11 mouse cellular contexts compared by ENCODE assay signal in the genomic region with DNA sequence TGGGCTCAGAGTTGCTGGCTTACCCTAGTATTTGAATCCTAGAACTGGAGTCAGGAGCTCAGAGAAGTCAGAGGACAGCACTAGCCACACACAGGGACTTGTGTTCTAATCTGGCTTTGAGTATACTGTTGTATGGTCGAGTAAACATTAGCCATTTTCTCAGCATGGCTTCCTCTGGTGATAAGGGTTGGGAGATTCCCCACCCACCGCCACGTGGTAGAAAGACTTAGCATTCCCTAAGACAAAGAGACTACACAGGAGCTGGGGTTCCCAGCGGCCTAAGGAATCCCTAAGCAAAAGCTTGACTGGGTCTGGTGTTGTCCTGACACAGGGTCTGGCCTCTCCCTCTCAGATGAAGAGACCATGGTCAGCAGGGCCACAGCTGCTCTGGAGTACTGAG. TPM values are rescaled to one million over a fixed set of nuclear protein-coding genes. Genes with fewer than 3 reads are reported as not detected.
DNase-seq lines count a peak whose midpoint lies in the region; ATAC-seq and TF ChIP-seq lines count a peak whose summit lies in the region.
"Had no signal": no experiment of that assay in that cellular context is flagged by ENCODE, and none has a peak within 500 bp of the region (broad histone marks: within the 10 kb centered on the region; RNA-seq: fewer than 3 reads in every experiment).

No protein-coding gene starts in this region.

- peaks cover 43% of the 10 kb centered on the region for H3K4me1 ChIP-seq in heart, adult 2 months (ENCODE audit: control insufficient read depth, insufficient read depth, low read length)
- H3K4me1 ChIP-seq in embryonic facial prominence, embryonic 13.5 days: peaks cover 17% of the 10 kb centered on the region; the same call in 1 of the 2 replicates
- H3K4me1 ChIP-seq in liver, embryonic 15.5 days (replicated peaks): peaks cover 61% of the 10 kb centered on the region

- no peaks in the 10 kb centered on the region for H3K27me3 ChIP-seq in heart, adult 2 months (ENCODE audit: control insufficient read depth, insufficient read depth, low read length)
- H3K27me3 ChIP-seq in embryonic facial prominence, embryonic 13.5 days: no peaks in the 10 kb centered on the region
- H3K27me3 ChIP-seq in liver, embryonic 15.5 days: no peaks in the 10 kb centered on the region

- 0 out of 2 replicates have a peak, but pooled peaks have one; percentile 7 for TF ChIP-seq EP300 in heart, adult 2 months (IDR thresholded peaks at IDR 0.05; ENCODE audit: insufficient read depth, low read depth, low read length)

- peak overlapping the region; percentile 13; the same call in 1 of the 2 replicates for H3K4me3 ChIP-seq in heart, adult 2 months
- H3K4me3 ChIP-seq in left cerebral cortex, adult 2 months: no peak overlapping the region
- H3K4me3 ChIP-seq in embryonic facial prominence, embryonic 13.5 days: no peak overlapping the region
- peak overlapping the region; percentile 22 for H3K4me3 ChIP-seq in liver, embryonic 15.5 days (replicated peaks)
- H3K4me3 ChIP-seq: limb, embryonic 12.5 days had no signal

- H3K9ac ChIP-seq in heart, adult 2 months (ENCODE audit: low read depth, low read length): no peak overlapping the region
- no peak overlapping the region for H3K9ac ChIP-seq in embryonic facial prominence, embryonic 13.5 days
- H3K9ac ChIP-seq in liver, embryonic 15.5 days: peak overlapping the region; percentile 35; the same call in 1 of the 2 replicates
- H3K9ac ChIP-seq: limb, embryonic 12.5 days had no signal

- no peaks in the 10 kb centered on the region for H3K79me2 ChIP-seq in heart, adult 2 months (replicated peaks; ENCODE audit: control insufficient read depth, insufficient read depth, low read length)

- ATAC-seq in embryonic facial prominence, embryonic 13.5 days (ENCODE audit: insufficient number of reproducible peaks, insufficient read depth, low FRiP score, low TSS enrichment, low read depth): no peak
- ATAC-seq in liver, embryonic 15.5 days (ENCODE audit: insufficient read depth): no peak

- 43% methylated on average over 4 of the region's 4 CpGs for WGBS in heart, adult 2 months
- WGBS in embryonic facial prominence, embryonic 13.5 days: 59% methylated on average over 4 of the region's 4 CpGs
- WGBS in liver, embryonic 15.5 days (ENCODE audit: insufficient replicate concordance): 21% methylated on average over 4 of the region's 4 CpGs

- intact Hi-C loops in heart, adult 2 months (cut with DNase I): no loop called here
- intact Hi-C loops in heart, postnatal 25 days (cut with DNase I): no loop called here
- intact Hi-C loops in left cerebral cortex, adult 2 months (cut with DNase I): no loop called here

- peak overlapping the region; percentile 92 for H3K27ac ChIP-seq in heart, adult 2 months
- peak overlapping the region; percentile 8; the same call in 1 of the 2 replicates for H3K27ac ChIP-seq in left cerebral cortex, adult 2 months
- peak overlapping the region; percentile 16; the same call in 1 of the 2 replicates for H3K27ac ChIP-seq in embryonic facial prominence, embryonic 13.5 days
- peak overlapping the region; percentile 68; the same call in 1 of the 2 replicates for H3K27ac ChIP-seq in liver, embryonic 15.5 days (replicated peaks)
- H3K27ac ChIP-seq: limb, embryonic 12.5 days had no signal

- no peaks in the 10 kb centered on the region for H3K36me3 ChIP-seq in heart, adult 2 months (ENCODE audit: control insufficient read depth, insufficient read depth, low read length)
- no peaks in the 10 kb centered on the region for H3K36me3 ChIP-seq in embryonic facial prominence, embryonic 13.5 days
- H3K36me3 ChIP-seq in liver, embryonic 15.5 days (replicated peaks): no peaks in the 10 kb centered on the region
- H3K36me3 ChIP-seq: limb, embryonic 12.5 days had no signal

- peak; percentile 49; the same call in 1 of the 2 replicates for TF ChIP-seq POLR2A in heart, adult 2 months (IDR thresholded peaks at IDR 0.05; ENCODE audit: insufficient read depth, low read depth, low read length)

- DNase-seq in heart, adult 2 months: no peak
- no peak for DNase-seq in heart, postnatal 25 days (ENCODE audit: low spot score)
- no peak for DNase-seq in left cerebral cortex, adult 2 months (ENCODE audit: extremely low spot score in 1 of 2, low spot score in 2 of 2)
- DNase-seq in left cerebral cortex, adult 11 months (ENCODE audit: low spot score): no peak
- no peak for DNase-seq in urinary bladder, postnatal 25 days (ENCODE audit: low spot score)
- DNase-seq in thymus, postnatal 25 days: no peak
- DNase-seq: B cell, adult 2 months had no signal

- H3K4me2 ChIP-seq in embryonic facial prominence, embryonic 13.5 days: no peak overlapping the region
- peak overlapping the region; percentile 55 for H3K4me2 ChIP-seq in liver, embryonic 15.5 days
- H3K4me2 ChIP-seq: limb, embryonic 12.5 days had no signal

- no peak for TF ChIP-seq CTCF in heart, adult 2 months (IDR thresholded peaks at IDR 0.05)
- no peak for TF ChIP-seq CTCF in left cerebral cortex, adult 2 months (IDR thresholded peaks at IDR 0.05)

- H3K9me3 ChIP-seq in embryonic facial prominence, embryonic 13.5 days: no peaks in the 10 kb centered on the region
- no peaks in the 10 kb centered on the region for H3K9me3 ChIP-seq in liver, embryonic 15.5 days (replicated peaks)
- H3K9me3 ChIP-seq: limb, embryonic 12.5 days had no signal

RNA-seq across cellular contexts. Expression of gene Egfl7, which starts 3.4 kb away (rescaled TPM):
- total RNA-seq in heart, adult 2 months (2021): 100 to 1,000 TPM; 102 to 111 TPM
- polyA plus RNA-seq in heart, adult 2 months (2012; rRNA removed): 499 and 610 TPM in 2 replicates
- total RNA-seq in heart, postnatal 25 days (2021): 100 to 1,000 TPM; 149 to 179 TPM
- total RNA-seq in left cerebral cortex, adult 2 months (2021): 10 to 100 TPM; 62.4 to 67.4 TPM
- polyA plus RNA-seq in embryonic facial prominence, embryonic 13.5 days (2015; fragmentation: Nextera tagmentation; extraction: Ambion mirVana): 88.5 and 92.7 TPM in 2 replicates
- 55.1 and 64.6 TPM in 2 replicates for polyA plus RNA-seq in liver, embryonic 15.5 days (2015; fragmentation: Nextera tagmentation; extraction: Ambion mirVana)

RNA-seq across cellular contexts. Expression of gene Gm20532, which starts 10.0 kb away (rescaled TPM):
- not detected for total RNA-seq in heart, adult 2 months (2021)
- polyA plus RNA-seq in heart, adult 2 months (2012; rRNA removed): not detected in 2 replicates
- not detected for total RNA-seq in heart, postnatal 25 days (2021)
- total RNA-seq in left cerebral cortex, adult 2 months (2021): not detected
- polyA plus RNA-seq in embryonic facial prominence, embryonic 13.5 days (2015; fragmentation: Nextera tagmentation; extraction: Ambion mirVana): not detected in 2 replicates
- not detected in 2 replicates for polyA plus RNA-seq in liver, embryonic 15.5 days (2015; fragmentation: Nextera tagmentation; extraction: Ambion mirVana)
- polyA plus RNA-seq: stomach, embryonic 14.5 days had no signal

RNA-seq across cellular contexts. Expression of gene Agpat2, which starts 27.8 kb away (rescaled TPM):
- total RNA-seq in heart, adult 2 months (2021): 10 to 100 TPM; 52.8 to 59.2 TPM
- 117 and 142 TPM in 2 replicates for polyA plus RNA-seq in heart, adult 2 months (2012; rRNA removed)
- 10 to 100 TPM; 49.7 to 51.6 TPM for total RNA-seq in heart, postnatal 25 days (2021)
- total RNA-seq in left cerebral cortex, adult 2 months (2021): 1 to 10 TPM; 1.3 to 1.8 TPM
- 23.4 and 25.2 TPM in 2 replicates for polyA plus RNA-seq in embryonic facial prominence, embryonic 13.5 days (2015; fragmentation: Nextera tagmentation; extraction: Ambion mirVana)
- polyA plus RNA-seq in liver, embryonic 15.5 days (2015; fragmentation: Nextera tagmentation; extraction: Ambion mirVana): 55.6 and 63.7 TPM in 2 replicates

RNA-seq across cellular contexts. Expression of gene Fam69b, which starts 51.8 kb away (rescaled TPM):
- 10 to 100 TPM; 20.0 to 21.1 TPM for total RNA-seq in heart, adult 2 months (2021)
- 45.7 and 47.6 TPM in 2 replicates for polyA plus RNA-seq in heart, adult 2 months (2012; rRNA removed)
- 10 to 100 TPM; 26.9 to 28.9 TPM for total RNA-seq in heart, postnatal 25 days (2021)
- 10 to 100 TPM; 72.4 to 78.9 TPM for total RNA-seq in left cerebral cortex, adult 2 months (2021)
- polyA plus RNA-seq in embryonic facial prominence, embryonic 13.5 days (2015; fragmentation: Nextera tagmentation; extraction: Ambion mirVana): 65.6 and 66.6 TPM in 2 replicates
- polyA plus RNA-seq in liver, embryonic 15.5 days (2015; fragmentation: Nextera tagmentation; extraction: Ambion mirVana): 1.2 and 1.7 TPM in 2 replicates

RNA-seq across cellular contexts. Expression of gene Notch1, which starts 60.0 kb away (rescaled TPM):
- 10 to 100 TPM; 31.6 to 32.4 TPM for total RNA-seq in heart, adult 2 months (2021)
- polyA plus RNA-seq in heart, adult 2 months (2012; rRNA removed): 22.0 and 23.2 TPM in 2 replicates
- 10 to 100 TPM; 27.5 to 32.3 TPM for total RNA-seq in heart, postnatal 25 days (2021)
- total RNA-seq in left cerebral cortex, adult 2 months (2021): 10 to 100 TPM; 23.8 to 23.9 TPM
- 17.3 and 17.8 TPM in 2 replicates for polyA plus RNA-seq in embryonic facial prominence, embryonic 13.5 days (2015; fragmentation: Nextera tagmentation; extraction: Ambion mirVana)
- polyA plus RNA-seq in liver, embryonic 15.5 days (2015; fragmentation: Nextera tagmentation; extraction: Ambion mirVana): 2.8 and 3.1 TPM in 2 replicates

Comparison
In these comparisons a context has a peak if more than half of its experiments do, and no peak if none do; other contexts are left out.
1. H3K27ac ChIP-seq: peak in every context shown above with its lines; median percentile 92 in heart, adult 2 months; 68 in liver, embryonic 15.5 days; 16 in embryonic facial prominence, embryonic 13.5 days; 8 in left cerebral cortex, adult 2 months.
2. H3K4me3 ChIP-seq: peak in heart, adult 2 months (single experiment) and liver, embryonic 15.5 days (single experiment); none in left cerebral cortex, adult 2 months (single experiment) and embryonic facial prominence, embryonic 13.5 days (single experiment).
3. RNA of gene Agpat2, which starts 27.8 kb away (total RNA-seq): 52.8 to 59.2 TPM in heart, adult 2 months and 49.7 to 51.6 TPM in heart, postnatal 25 days; 1.3 to 1.8 TPM in left cerebral cortex, adult 2 months; every median in the first group is over 10 times any median in the second.